In the genomic region with DNA sequence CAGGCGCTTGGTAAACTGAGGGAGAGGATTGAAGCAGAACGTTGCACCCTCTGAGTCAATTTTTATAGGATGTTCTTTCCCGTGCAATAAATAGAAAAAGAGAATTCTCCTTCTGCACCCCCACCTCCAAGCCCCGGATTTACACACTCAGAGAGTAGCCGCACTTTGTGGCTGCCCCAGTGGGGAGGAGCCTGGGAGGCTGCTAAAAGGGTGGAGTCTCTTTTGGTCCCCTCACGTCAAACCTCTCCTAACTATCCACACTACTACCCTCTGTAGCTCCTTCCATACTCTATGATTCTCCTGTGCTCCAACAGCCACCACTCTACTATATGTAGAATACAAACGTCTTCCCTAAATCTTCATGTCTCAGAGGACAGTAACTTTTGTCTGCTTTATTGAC, we compare ENCODE assay signal across 7 mouse cellular contexts. TPM values are rescaled to one million over a fixed set of nuclear protein-coding genes. Genes with fewer than 3 reads are reported as not detected.
DNase-seq lines count a peak whose midpoint lies in the region; ATAC-seq and TF ChIP-seq lines count a peak whose summit lies in the region.

No protein-coding gene starts in this region.

- no peak for ATAC-seq in liver, embryonic 11.5 days (replicated peaks; ENCODE audit: low FRiP score)
- no peak; the same call in 1 of the 2 replicates for ATAC-seq in limb, embryonic 11.5 days (ENCODE audit: insufficient number of reproducible peaks, low FRiP score, low TSS enrichment, low read depth)

- no peaks in the 10 kb centered on the region for H3K36me3 ChIP-seq in liver, embryonic 11.5 days (ENCODE audit: control insufficient read depth, insufficient read depth, low read length)
- no peaks in the 10 kb centered on the region for H3K36me3 ChIP-seq in forebrain, embryonic 10.5 days (replicated peaks)
- no peaks in the 10 kb centered on the region for H3K36me3 ChIP-seq in limb, embryonic 11.5 days (ENCODE audit: control insufficient read depth, insufficient read depth, low read length)

- H3K27ac ChIP-seq in liver, embryonic 11.5 days (ENCODE audit: low read depth, low read length): no peak overlapping the region
- H3K27ac ChIP-seq in forebrain, embryonic 10.5 days: peak overlapping the region; percentile 87
- no peak overlapping the region for H3K27ac ChIP-seq in limb, embryonic 11.5 days (replicated peaks; ENCODE audit: low read depth, low read length)
- H3K27ac ChIP-seq in olfactory bulb, adult 2 months (ENCODE audit: insufficient read depth, low read depth, low read length): peak overlapping the region; percentile 34; the same call in 1 of the 2 replicates

- H3K4me3 ChIP-seq in liver, embryonic 11.5 days (ENCODE audit: low read depth, low read length): peak overlapping the region; percentile 50; the same call in 1 of the 2 replicates
- H3K4me3 ChIP-seq in forebrain, embryonic 10.5 days: peak overlapping the region; percentile 66
- H3K4me3 ChIP-seq in limb, embryonic 11.5 days (ENCODE audit: low read depth, low read length): peak overlapping the region; percentile 39; the same call in 1 of the 2 replicates
- peak overlapping the region; percentile 53 for H3K4me3 ChIP-seq in olfactory bulb, adult 2 months (ENCODE audit: insufficient read depth, low read depth, low read length)

- H3K4me1 ChIP-seq in liver, embryonic 11.5 days (replicated peaks; ENCODE audit: control insufficient read depth, insufficient read depth, low read length): 0 out of 2 replicates have a peak, but pooled peaks cover 2% of the 10 kb centered on the region
- H3K4me1 ChIP-seq in forebrain, embryonic 10.5 days: peaks cover 21% of the 10 kb centered on the region
- H3K4me1 ChIP-seq in limb, embryonic 11.5 days (ENCODE audit: control insufficient read depth, insufficient read depth, low read length): no peaks in the 10 kb centered on the region
- H3K4me1 ChIP-seq in olfactory bulb, adult 2 months (ENCODE audit: control insufficient read depth, insufficient read depth, low read length): peaks cover 16% of the 10 kb centered on the region

- no peaks in the 10 kb centered on the region for H3K9me3 ChIP-seq in liver, embryonic 11.5 days (ENCODE audit: control insufficient read depth, low read length)
- H3K9me3 ChIP-seq in forebrain, embryonic 10.5 days: no peaks in the 10 kb centered on the region
- no peaks in the 10 kb centered on the region for H3K9me3 ChIP-seq in limb, embryonic 11.5 days (ENCODE audit: control insufficient read depth, low read length)

- 35% methylated on average over 7 of the region's 7 CpGs for WGBS in liver, embryonic 11.5 days
- WGBS in forebrain, embryonic 10.5 days: 24% methylated on average over 7 of the region's 7 CpGs
- WGBS in limb, embryonic 11.5 days: 26% methylated on average over 7 of the region's 7 CpGs
- 20% methylated on average over 7 of the region's 7 CpGs for WGBS in olfactory bulb, adult 2 months

- TF ChIP-seq CTCF in olfactory bulb, adult 2 months (IDR thresholded peaks at IDR 0.05; ENCODE audit: insufficient read depth, low read depth, low read length): no peak

- TF ChIP-seq POLR2A in olfactory bulb, adult 2 months (IDR thresholded peaks at IDR 0.05; ENCODE audit: insufficient read depth, low read depth, low read length): no peak

- no peak for DNase-seq in liver, embryonic 11.5 days (ENCODE audit: low spot score)
- DNase-seq in liver: no peak
- DNase-seq in forebrain, embryonic 10.5 days (ENCODE audit: extremely low spot score, low spot score): no peak
- DNase-seq in limb, embryonic 11.5 days (ENCODE audit: low spot score): no peak
- no peak for DNase-seq in gastrocnemius, postnatal 4 days (ENCODE audit: low spot score in 2 of 2)
- DNase-seq in yolk sac, embryonic 10.5 days (ENCODE audit: low spot score): no peak

- peak overlapping the region; percentile 71 for H3K4me2 ChIP-seq in liver, embryonic 11.5 days
- peak overlapping the region; percentile 62 for H3K4me2 ChIP-seq in limb, embryonic 11.5 days (ENCODE audit: low read depth, severe bottlenecking)

- H3K27me3 ChIP-seq in liver, embryonic 11.5 days (replicated peaks; ENCODE audit: control insufficient read depth, insufficient read depth, low read length): peaks cover 9% of the 10 kb centered on the region; the same call in 1 of the 2 replicates
- H3K27me3 ChIP-seq in forebrain, embryonic 10.5 days (ENCODE audit: poor library complexity, severe bottlenecking): no peaks in the 10 kb centered on the region
- no peaks in the 10 kb centered on the region for H3K27me3 ChIP-seq in limb, embryonic 11.5 days (ENCODE audit: control insufficient read depth, insufficient read depth, low read length)

- no peak overlapping the region for H3K9ac ChIP-seq in liver, embryonic 11.5 days (ENCODE audit: low read depth, low read length)
- H3K9ac ChIP-seq in limb, embryonic 11.5 days (ENCODE audit: low read length): peak overlapping the region; percentile 52

RNA-seq across cellular contexts. Expression of gene Gsdme, which starts 1.4 kb away (rescaled TPM):
- polyA plus RNA-seq in liver, embryonic 11.5 days (2014; fragmentation: Nextera tagmentation; extraction: Ambion mirVana): 28.6 and 30.2 TPM in 2 replicates
- polyA plus RNA-seq in forebrain, embryonic 10.5 days (2016; fragmentation: Nextera tagmentation; extraction: Ambion mirVana): 57.2 and 59.1 TPM in 2 replicates
- 43.1 and 45.3 TPM in 2 replicates for polyA plus RNA-seq in limb, embryonic 11.5 days (2014; fragmentation: Nextera tagmentation; extraction: Ambion mirVana)
- polyA plus RNA-seq in olfactory bulb, adult 2 months (2012; ENCODE audit: insufficient read depth, insufficient read length, low replicate concordance, missing spikeins): not detected in 2 replicates
- total RNA-seq in gastrocnemius, postnatal 4 days (2021): 1 to 10 TPM; 3.1 to 4.0 TPM

Comparison
In these comparisons a context has a peak if more than half of its experiments do, and no peak if none do; other contexts are left out.
1. H3K27ac ChIP-seq: peak in forebrain, embryonic 10.5 days (single experiment) and olfactory bulb, adult 2 months (single experiment); none in liver, embryonic 11.5 days (single experiment) and limb, embryonic 11.5 days (single experiment).
2. RNA of gene Gsdme, which starts 1.4 kb away (polyA plus RNA-seq): 57.2 to 59.1 TPM in forebrain, embryonic 10.5 days, 43.1 to 45.3 TPM in limb, embryonic 11.5 days and 28.6 to 30.2 TPM in liver, embryonic 11.5 days; not detected in olfactory bulb, adult 2 months; every median in the first group is over 10 times any median in the second.
3. Peak in every context shown above with its lines, with median percentiles within 50 percentile points of each other: H3K4me3 ChIP-seq.